Mouse (Mus musculus) embryonic facial prominence, embryonic 13.5 days (tissue): ENCODE results near the gene Prdm9. TPM values are rescaled to one million over a fixed set of nuclear protein-coding genes. Genes with fewer than 3 reads are reported as not detected.

Experiments used
- ATAC-seq: fragments of 200-750 bp; cut with Nextera tagmentation; 2 replicates; pipeline ENCODE4 v1.8.0; 2017; ENCODE audit warnings: low read depth; ENCODE audit not compliant: insufficient number of reproducible peaks, insufficient read depth, low FRiP score, low TSS enrichment
- H3K27ac ChIP-seq: fragments of 300-500 bp; sonication (generic); 2 replicates; pipeline ENCODE4 v1.5.1; 2015; ENCODE audit warnings: moderate library complexity, mild to moderate bottlenecking, inconsistent platforms
- H3K27me3 ChIP-seq: fragments of 300-500 bp; sonication (generic); 2 replicates; pipeline ENCODE4 v1.6.1; 2015; ENCODE audit warnings: mild to moderate bottlenecking, inconsistent platforms
- H3K36me3 ChIP-seq: fragments of 300-500 bp; sonication (generic); 2 replicates; pipeline ENCODE4 v1.6.1; 2015; ENCODE audit warnings: mild to moderate bottlenecking, inconsistent platforms
- H3K4me1 ChIP-seq: fragments of 300-500 bp; sonication (generic); 2 replicates; pipeline ENCODE4 v1.6.1; 2015; ENCODE audit warnings: inconsistent platforms
- H3K4me2 ChIP-seq: fragments of 300-500 bp; sonication (generic); 2 replicates; pipeline ENCODE4 v1.6.1; 2015; ENCODE audit warnings: moderate library complexity, mild to moderate bottlenecking, inconsistent platforms
- H3K4me3 ChIP-seq: fragments of 300-500 bp; sonication (generic); 2 replicates; pipeline ENCODE4 v1.5.1; 2015; ENCODE audit warnings: mild to moderate bottlenecking, inconsistent platforms
- H3K9ac ChIP-seq: fragments of 300-500 bp; sonication (generic); 2 replicates; pipeline ENCODE4 v1.6.1; 2015; ENCODE audit warnings: mild to moderate bottlenecking, inconsistent platforms
- H3K9me3 ChIP-seq: fragments of 300-500 bp; sonication (generic); 2 replicates; pipeline ENCODE4 v1.6.1; 2016; ENCODE audit warnings: inconsistent platforms
- WGBS: fragments of 180-500 bp; shearing (Covaris S2); methylation state at CpG from one replicate; pipeline ENCODE4 v1.1.7; 2015; ENCODE audit warnings: mixed read lengths; 5-methylcytosine and 5-hydroxymethylcytosine counted together
- polyA plus RNA-seq: library from polyadenylated mRNA; unstranded; fragments of >200 nt; fragmentation: Nextera tagmentation; extraction: Ambion mirVana; gene quantifications from 2 replicates; pipeline ENCODE4 v1.2.1, GENCODE M21; 2015

Prdm9 gene
- polyA plus RNA-seq, 1 experiment from 2014 or later: 1.7 TPM

- peak; percentile 97 for ATAC-seq
- Histone ChIP-seq H3K4me2 (peak within 1 kb of the TSS; percentile 68), H3K4me3 (peak within 1 kb of the TSS; percentile 74), H3K9me3 (no peaks in the 10 kb centered on the region), H3K36me3 (peaks cover 28% of the 10 kb centered on the region), H3K9ac (peak within 1 kb of the TSS; percentile 79), H3K27ac (peak within 1 kb of the TSS; percentile 82), H3K4me1 (peaks cover 10% of the 10 kb centered on the region), H3K27me3 (no peaks in the 10 kb centered on the region)
- under 1% methylated on average over 55 of the region's 55 CpGs for WGBS
These were observed 37.0 kb downstream of the Prdm9 start, which contains the start of gene Pdcd2 for GRCm38 (mm10) chr17:15526986-15527810. Pdcd2 (minus strand) TSS chr17:15527301.

- Histone ChIP-seq H3K4me2 (peak overlapping the region; percentile 68), H3K4me3 (peak overlapping the region; percentile 74), H3K36me3 (peaks cover 37% of the 10 kb centered on the region), H3K4me1 (peaks cover 10% of the 10 kb centered on the region), H3K27me3 (no peaks in the 10 kb centered on the region), H3K27ac (no peak overlapping the region; the same call in 1 of the 2 replicates), H3K9me3 (no peaks in the 10 kb centered on the region), H3K9ac (peak overlapping the region; percentile 79)
- no peak for ATAC-seq
- 9% methylated on average over 10 of the region's 10 CpGs for WGBS
These were observed 37.9 kb downstream of the Prdm9 start for GRCm38 (mm10) chr17:15526304-15526703.

- H3K27me3 ChIP-seq: no peaks in the 10 kb centered on the region
- no peak overlapping the region for H3K4me3 ChIP-seq
- H3K4me2 ChIP-seq: no peak overlapping the region
- no peak for ATAC-seq
- peaks cover 91% of the 10 kb centered on the region for H3K36me3 ChIP-seq
- H3K9me3 ChIP-seq: no peaks in the 10 kb centered on the region
- H3K27ac ChIP-seq: no peak overlapping the region
- no peak overlapping the region for H3K9ac ChIP-seq
- WGBS: 100% methylated on average over 1 of the region's 1 CpGs
- H3K4me1 ChIP-seq: no peaks in the 10 kb centered on the region
These were observed 45.4 kb downstream of the Prdm9 start for GRCm38 (mm10) chr17:15518766-15519165.

GRCm38 (mm10) chr17:15518186-15518585, 46.0 kb downstream of the Prdm9 start:
- Histone ChIP-seq H3K27me3 (no peaks in the 10 kb centered on the region), H3K27ac (no peak overlapping the region), H3K4me2 (no peak overlapping the region), H3K4me1 (no peaks in the 10 kb centered on the region), H3K36me3 (peaks cover 93% of the 10 kb centered on the region), H3K9me3 (no peaks in the 10 kb centered on the region), H3K4me3 (no peak overlapping the region), H3K9ac (no peak overlapping the region)
- 92% methylated on average over 5 of the region's 5 CpGs for WGBS
- no peak for ATAC-seq

- 77% methylated on average over 5 of the region's 5 CpGs for WGBS
- no peak for ATAC-seq
These were observed 46.4 kb downstream of the Prdm9 start for GRCm38 (mm10) chr17:15517776-15518175.

GRCm38 (mm10) chr17:15510694-15511093, 53.5 kb downstream of the Prdm9 start:
- ATAC-seq: no peak
- no peak overlapping the region for H3K27ac ChIP-seq
- WGBS: 85% methylated on average over 2 of the region's 2 CpGs
- no peaks in the 10 kb centered on the region for H3K27me3 ChIP-seq
- H3K4me3 ChIP-seq: no peak overlapping the region
- H3K36me3 ChIP-seq: peaks cover 95% of the 10 kb centered on the region
- no peaks in the 10 kb centered on the region for H3K4me1 ChIP-seq
- H3K4me2 ChIP-seq: no peak overlapping the region
- H3K9ac ChIP-seq: no peak overlapping the region
- no peaks in the 10 kb centered on the region for H3K9me3 ChIP-seq

More at GRCm38 (mm10) chr17:15517776-15518175, 46.4 kb downstream of the Prdm9 start:
- no peaks in the 10 kb centered on the region for H3K27me3 ChIP-seq
- peaks cover 94% of the 10 kb centered on the region for H3K36me3 ChIP-seq
- H3K4me2 ChIP-seq: no peak overlapping the region
- H3K9me3 ChIP-seq: no peaks in the 10 kb centered on the region
- no peak overlapping the region for H3K4me3 ChIP-seq
- H3K9ac ChIP-seq: no peak overlapping the region
- H3K27ac ChIP-seq: no peak overlapping the region
- H3K4me1 ChIP-seq: no peaks in the 10 kb centered on the region

- peak; percentile 91 for ATAC-seq
- no peaks in the 10 kb centered on the region for H3K9me3 ChIP-seq
- H3K9ac ChIP-seq: peak within 1 kb of the TSS; percentile 94
- H3K27ac ChIP-seq: peak within 1 kb of the TSS; percentile 95
- H3K4me2 ChIP-seq: peak within 1 kb of the TSS; percentile 82
- peak within 1 kb of the TSS; percentile 84 for H3K4me3 ChIP-seq
- peaks cover 24% of the 10 kb centered on the region for H3K36me3 ChIP-seq
- peaks cover 29% of the 10 kb centered on the region for H3K4me1 ChIP-seq
- under 1% methylated on average over 63 of the region's 63 CpGs for WGBS
- no peaks in the 10 kb centered on the region for H3K27me3 ChIP-seq
These were observed 64.3 kb downstream of the Prdm9 start, which contains the start of the genes Psmb1 and Tbp for GRCm38 (mm10) chr17:15499656-15500394. Psmb1 (minus strand) TSS chr17:15499751. Tbp (plus strand) TSS chr17:15499888.

GRCm38 (mm10) chr17:15498753-15499113, 65.4 kb downstream of the Prdm9 start:
- no peak for ATAC-seq
- Histone ChIP-seq H3K36me3 (peaks cover 21% of the 10 kb centered on the region), H3K4me2 (peak overlapping the region; percentile 82), H3K9me3 (no peaks in the 10 kb centered on the region), H3K9ac (peak overlapping the region; percentile 91), H3K27me3 (no peaks in the 10 kb centered on the region), H3K27ac (peak overlapping the region; percentile 95; the same call in 1 of the 2 replicates), H3K4me1 (peaks cover 29% of the 10 kb centered on the region), H3K4me3 (peak overlapping the region; percentile 84)
- WGBS: 43% methylated on average over 7 of the region's 7 CpGs

- H3K27ac ChIP-seq: peak overlapping the region; percentile 95
- H3K27me3 ChIP-seq: no peaks in the 10 kb centered on the region
- peak overlapping the region; percentile 82 for H3K4me2 ChIP-seq
- H3K36me3 ChIP-seq: peaks cover 23% of the 10 kb centered on the region
- peaks cover 29% of the 10 kb centered on the region for H3K4me1 ChIP-seq
- no peaks in the 10 kb centered on the region for H3K9me3 ChIP-seq
- peak overlapping the region; percentile 84 for H3K4me3 ChIP-seq
- WGBS: 1% methylated on average over 50 of the region's 50 CpGs
- ATAC-seq: peak; percentile 94
- H3K9ac ChIP-seq: peak overlapping the region; percentile 91
These were observed 66.0 kb downstream of the Prdm9 start for GRCm38 (mm10) chr17:15497882-15498752.
